In genomic region chr5:35116002-35116401, GRCm38 (mm10) we compare ENCODE assay signal across 25 mouse cellular contexts.
"Had no signal": no experiment of that assay in that cellular context is flagged by ENCODE, and none has a peak within 500 bp of the region (broad histone marks: within the 10 kb centered on the region; RNA-seq: fewer than 3 reads in every experiment).

No protein-coding gene starts in this region.

- H3K4me1 ChIP-seq: hindbrain, embryonic 10.5 days; hindbrain, embryonic 12.5 days; intestine, embryonic 15.5 days; limb, embryonic 13.5 days; limb, embryonic 15.5 days had no signal

- H3K27me3 ChIP-seq: heart, embryonic 12.5 days; hindbrain, embryonic 12.5 days; intestine, embryonic 15.5 days; limb, embryonic 15.5 days had no signal

- ATAC-seq: hindbrain, embryonic 16.5 days; inflammation-experienced regulatory T-cells, adult 6 months; intestine, embryonic 15.5 days; intestine, postnatal 0 days had no signal

- DNase-seq: gastrocnemius, adult 2 months; gastrocnemius, postnatal 10 days; gastrocnemius, postnatal 25 days; heart, adult 18-20 months; heart, postnatal 10 days; heart, postnatal 4 days; kidney, adult 18-20 months; kidney, adult 8-10 months; kidney, postnatal 14 days; kidney, postnatal 36 days; layer of hippocampus, adult 9-11 months; layer of hippocampus, postnatal 36 days; left cerebral cortex, postnatal 4 days had no signal

- H3K9me3 ChIP-seq: heart, embryonic 10.5 days; heart, embryonic 12.5 days; hindbrain, embryonic 10.5 days; hindbrain, embryonic 12.5 days; intestine, embryonic 15.5 days; limb, embryonic 13.5 days; limb, embryonic 15.5 days had no signal

- H3K36me3 ChIP-seq: heart, embryonic 10.5 days; heart, embryonic 12.5 days; hindbrain, embryonic 10.5 days; hindbrain, embryonic 12.5 days; intestine, embryonic 15.5 days; limb, embryonic 13.5 days; limb, embryonic 15.5 days had no signal

- H3K27ac ChIP-seq: gastrocnemius, adult 2 months; heart, embryonic 10.5 days; hindbrain, embryonic 10.5 days; hindbrain, embryonic 12.5 days; hindbrain, embryonic 14.5 days; intestine, embryonic 15.5 days; kidney, postnatal 0 days; limb, embryonic 13.5 days; limb, embryonic 15.5 days had no signal

- H3K9ac ChIP-seq: heart, embryonic 12.5 days; hindbrain, embryonic 12.5 days; hindbrain, embryonic 14.5 days; intestine, embryonic 15.5 days; limb, embryonic 13.5 days; limb, embryonic 15.5 days had no signal

- H3K4me3 ChIP-seq: gastrocnemius, adult 2 months; heart, embryonic 10.5 days; heart, embryonic 12.5 days; hindbrain, embryonic 10.5 days; hindbrain, embryonic 12.5 days; intestine, embryonic 15.5 days; limb, embryonic 13.5 days; limb, embryonic 15.5 days had no signal

- H3K4me2 ChIP-seq: heart, embryonic 12.5 days; hindbrain, embryonic 12.5 days; hindbrain, embryonic 14.5 days; intestine, embryonic 15.5 days; limb, embryonic 13.5 days; limb, embryonic 15.5 days had no signal
